Mouse (Mus musculus): ENCODE measurements around the gene Mapkap1. TPM values are rescaled to one million over a fixed set of nuclear protein-coding genes. Genes with fewer than 3 reads are reported as not detected.

Gene Mapkap1
- total and polyA plus RNA-seq, 2 experiments, result 25.4 to 35.1 TPM

DNA sequence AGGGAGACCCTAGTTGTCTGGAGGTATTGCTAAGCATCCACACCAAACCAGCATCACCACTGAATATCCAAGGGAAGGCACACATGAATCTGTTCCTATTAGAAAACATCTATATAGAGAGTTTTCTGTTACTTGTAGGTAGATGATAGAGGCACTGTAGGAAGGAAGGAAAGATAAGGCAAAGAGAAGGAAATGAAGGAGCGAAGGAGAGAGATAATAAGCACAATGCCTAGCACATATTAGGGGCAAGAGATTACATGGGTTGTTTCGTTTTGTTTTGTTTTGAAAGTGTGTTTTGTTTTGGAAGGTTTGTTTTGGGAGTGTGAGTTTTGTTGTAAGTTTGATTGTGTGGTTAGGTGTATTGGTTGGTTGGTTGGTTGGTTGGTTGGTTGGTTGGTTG lies 27.6 kb upstream of the Mapkap1 start:
- Histone ChIP-seq H3K9ac (ENCODE audit: low read depth, low read length) (no peak overlapping the region), H3K27ac (replicated peaks; ENCODE audit: insufficient read depth, low read depth, low read length) (no peak overlapping the region), H3K27me3 (ENCODE audit: control insufficient read depth, insufficient read depth, low read length) (no peaks in the 10 kb centered on the region), H3K4me3 (ENCODE audit: insufficient read depth, low read depth, low read length) (no peak overlapping the region), H3K79me2 (ENCODE audit: control insufficient read depth, insufficient read depth, low read length) (no peaks in the 10 kb centered on the region), H3K4me1 (ENCODE audit: control insufficient read depth, insufficient read depth, low read length) (no peaks in the 10 kb centered on the region), H3K36me3 (ENCODE audit: control insufficient read depth, insufficient read depth, low read length) (no peaks in the 10 kb centered on the region)
- TF ChIP-seq POLR2A (IDR thresholded peaks at IDR 0.05; ENCODE audit: extremely low read depth, insufficient read depth, low read length) (no peak), CTCF (IDR thresholded peaks at IDR 0.05; ENCODE audit: low read depth, low read length) (no peak)
- WGBS, result 83% methylated on average over 2 of the region's 2 CpGs
- DNase-seq (ENCODE audit: extremely low read depth, low read depth, low spot score), result no peak

- H3K27ac ChIP-seq (replicated peaks; ENCODE audit: insufficient read depth, low read depth, low read length), result no peak overlapping the region
- no peaks in the 10 kb centered on the region for H3K79me2 ChIP-seq (ENCODE audit: control insufficient read depth, insufficient read depth, low read length)
- no peaks in the 10 kb centered on the region for H3K27me3 ChIP-seq (ENCODE audit: control insufficient read depth, insufficient read depth, low read length)
- no peak for DNase-seq (ENCODE audit: extremely low read depth, low read depth, low spot score)
- H3K4me3 ChIP-seq (ENCODE audit: insufficient read depth, low read depth, low read length), result no peak overlapping the region
- no peak overlapping the region for H3K9ac ChIP-seq (ENCODE audit: low read depth, low read length)
- no peaks in the 10 kb centered on the region for H3K4me1 ChIP-seq (ENCODE audit: control insufficient read depth, insufficient read depth, low read length)
- no peak for TF ChIP-seq POLR2A (IDR thresholded peaks at IDR 0.05; ENCODE audit: extremely low read depth, insufficient read depth, low read length)
- no peak for TF ChIP-seq CTCF (IDR thresholded peaks at IDR 0.05; ENCODE audit: low read depth, low read length)
- no peaks in the 10 kb centered on the region for H3K36me3 ChIP-seq (ENCODE audit: control insufficient read depth, insufficient read depth, low read length)
- 78% methylated on average over 4 of the region's 4 CpGs for WGBS
Observed at GRCm38 (mm10) chr2:34399535-34399934, 7.0 kb upstream of the Mapkap1 start.

GRCm38 (mm10) chr2:34407596-34407995 lies 1.0 kb downstream of the Mapkap1 start:
- no peak overlapping the region for H3K27ac ChIP-seq (replicated peaks; ENCODE audit: insufficient read depth, low read depth, low read length)
- H3K4me1 ChIP-seq (ENCODE audit: control insufficient read depth, insufficient read depth, low read length), result peaks cover 6% of the 10 kb centered on the region
- H3K36me3 ChIP-seq (ENCODE audit: control insufficient read depth, insufficient read depth, low read length), result no peaks in the 10 kb centered on the region
- WGBS, result 20% methylated on average over 7 of the region's 7 CpGs
- peak overlapping the region; percentile 96 for H3K4me3 ChIP-seq (ENCODE audit: insufficient read depth, low read depth, low read length)
- peaks cover 34% of the 10 kb centered on the region; the same call in 1 of the 2 replicates for H3K79me2 ChIP-seq (ENCODE audit: control insufficient read depth, insufficient read depth, low read length)
- TF ChIP-seq POLR2A (IDR thresholded peaks at IDR 0.05; ENCODE audit: extremely low read depth, insufficient read depth, low read length) (no peak), CTCF (IDR thresholded peaks at IDR 0.05; ENCODE audit: low read depth, low read length) (no peak)
- H3K27me3 ChIP-seq (ENCODE audit: control insufficient read depth, insufficient read depth, low read length), result no peaks in the 10 kb centered on the region
- DNase-seq (ENCODE audit: extremely low read depth, low read depth, low spot score), result peak; percentile 16
- 0 out of 2 replicates have a peak overlapping the region, but pooled peaks have one; percentile 10 for H3K9ac ChIP-seq (ENCODE audit: low read depth, low read length)

DNA sequence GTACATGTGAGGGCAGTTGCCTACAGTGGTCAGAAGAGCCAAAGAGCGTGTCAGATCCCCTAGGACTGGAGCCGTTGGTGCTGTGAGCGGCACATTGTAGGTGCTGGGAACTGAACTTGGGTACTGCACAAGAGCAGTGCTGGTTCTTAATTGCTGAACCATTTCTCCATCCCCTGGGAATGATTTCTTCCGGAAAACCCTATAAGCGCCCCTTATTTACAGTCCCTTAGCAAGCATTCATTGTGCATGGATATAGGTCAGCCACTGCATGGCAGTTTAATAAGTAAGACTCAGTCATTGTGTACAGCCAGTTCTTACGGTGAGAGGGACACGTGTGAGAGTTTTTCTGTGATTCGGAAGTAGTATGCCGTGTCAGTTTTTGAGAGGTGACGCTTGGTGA lies 1.8 kb downstream of the Mapkap1 start:
- Histone ChIP-seq H3K4me3 (ENCODE audit: insufficient read depth, low read depth, low read length) (no peak overlapping the region), H3K36me3 (ENCODE audit: control insufficient read depth, insufficient read depth, low read length) (peaks cover 2% of the 10 kb centered on the region; the same call in 1 of the 2 replicates), H3K27me3 (ENCODE audit: control insufficient read depth, insufficient read depth, low read length) (no peaks in the 10 kb centered on the region), H3K9ac (ENCODE audit: low read depth, low read length) (no peak overlapping the region), H3K79me2 (ENCODE audit: control insufficient read depth, insufficient read depth, low read length) (peaks cover 39% of the 10 kb centered on the region; the same call in 1 of the 2 replicates), H3K4me1 (ENCODE audit: control insufficient read depth, insufficient read depth, low read length) (peaks cover 6% of the 10 kb centered on the region), H3K27ac (replicated peaks; ENCODE audit: insufficient read depth, low read depth, low read length) (no peak overlapping the region)
- 97% methylated on average over 10 of the region's 10 CpGs for WGBS
- no peak for DNase-seq (ENCODE audit: extremely low read depth, low read depth, low spot score)
- TF ChIP-seq CTCF (IDR thresholded peaks at IDR 0.05; ENCODE audit: low read depth, low read length), result no peak

DNA sequence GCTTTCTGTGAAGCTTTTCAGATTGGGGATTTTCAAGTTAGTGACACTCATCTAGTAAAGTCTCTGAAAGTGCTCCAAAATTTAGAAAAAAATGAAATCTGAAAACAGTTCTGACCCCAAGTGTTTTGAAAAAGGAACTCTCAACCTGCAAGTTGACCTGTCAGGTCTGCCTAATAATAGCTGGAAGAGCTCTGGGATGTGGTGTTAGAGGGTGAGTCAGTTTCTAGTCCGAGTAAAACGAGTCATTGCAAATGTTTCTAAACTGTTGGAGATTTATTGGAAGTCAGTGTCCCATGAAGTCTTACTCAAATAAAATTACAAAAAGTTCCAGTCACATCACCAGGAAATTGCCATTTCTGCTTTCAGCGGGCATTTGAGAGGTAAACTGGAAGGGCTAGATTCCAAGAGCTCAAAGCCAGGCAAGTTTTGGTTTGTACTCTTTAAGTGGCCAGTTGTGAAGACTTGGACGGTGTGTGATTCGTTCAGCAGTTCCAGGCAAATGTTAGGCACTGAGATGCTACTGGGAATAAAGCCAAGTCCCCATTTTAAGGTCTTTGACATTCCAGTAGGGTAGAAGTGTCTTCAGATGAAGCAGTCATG lies 3.3 kb downstream of the Mapkap1 start:
- peak; percentile 30 for DNase-seq (ENCODE audit: extremely low read depth, low read depth, low spot score)
- Histone ChIP-seq H3K27ac (replicated peaks; ENCODE audit: insufficient read depth, low read depth, low read length) (no peak overlapping the region), H3K27me3 (ENCODE audit: control insufficient read depth, insufficient read depth, low read length) (no peaks in the 10 kb centered on the region), H3K79me2 (ENCODE audit: control insufficient read depth, insufficient read depth, low read length) (peaks cover 42% of the 10 kb centered on the region; the same call in 1 of the 2 replicates), H3K36me3 (ENCODE audit: control insufficient read depth, insufficient read depth, low read length) (peaks cover 2% of the 10 kb centered on the region; the same call in 1 of the 2 replicates), H3K9ac (ENCODE audit: low read depth, low read length) (no peak overlapping the region), H3K4me1 (ENCODE audit: control insufficient read depth, insufficient read depth, low read length) (peaks cover 9% of the 10 kb centered on the region), H3K4me3 (ENCODE audit: insufficient read depth, low read depth, low read length) (no peak overlapping the region)
- no peak for TF ChIP-seq POLR2A (IDR thresholded peaks at IDR 0.05; ENCODE audit: extremely low read depth, insufficient read depth, low read length)
- TF ChIP-seq CTCF (IDR thresholded peaks at IDR 0.05; ENCODE audit: low read depth, low read length), result no peak
- 51% methylated on average over 5 of the region's 5 CpGs for WGBS

DNA sequence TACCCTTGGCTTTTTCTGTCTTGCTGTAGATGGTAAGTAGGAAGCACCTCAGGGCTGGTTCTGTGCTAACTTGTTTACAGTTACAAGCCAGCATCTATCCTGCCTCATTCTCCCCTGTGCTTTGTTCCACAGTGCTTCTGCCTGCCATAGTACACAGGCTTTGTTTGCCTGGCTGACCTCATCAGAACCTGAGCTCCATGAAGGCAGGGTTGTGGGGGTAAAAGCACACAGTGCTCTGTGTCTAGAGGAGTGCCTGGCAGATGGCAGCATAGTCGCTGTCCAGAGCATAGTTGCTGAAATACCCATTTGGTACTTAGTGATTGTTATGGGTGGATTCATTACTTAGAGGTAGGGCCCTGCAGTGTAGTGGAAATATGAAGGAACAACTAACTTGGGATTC lies 13.7 kb downstream of the Mapkap1 start:
- Histone ChIP-seq H3K4me1 (ENCODE audit: control insufficient read depth, insufficient read depth, low read length) (no peaks in the 10 kb centered on the region; the same call in 1 of the 2 replicates), H3K27me3 (ENCODE audit: control insufficient read depth, insufficient read depth, low read length) (no peaks in the 10 kb centered on the region), H3K27ac (replicated peaks; ENCODE audit: insufficient read depth, low read depth, low read length) (no peak overlapping the region), H3K9ac (ENCODE audit: low read depth, low read length) (no peak overlapping the region), H3K79me2 (ENCODE audit: control insufficient read depth, insufficient read depth, low read length) (peaks cover 11% of the 10 kb centered on the region; the same call in 1 of the 2 replicates), H3K36me3 (ENCODE audit: control insufficient read depth, insufficient read depth, low read length) (0 out of 2 replicates have a peak, but pooled peaks cover 1% of the 10 kb centered on the region), H3K4me3 (ENCODE audit: insufficient read depth, low read depth, low read length) (no peak overlapping the region)
- TF ChIP-seq POLR2A (IDR thresholded peaks at IDR 0.05; ENCODE audit: extremely low read depth, insufficient read depth, low read length), result no peak
- TF ChIP-seq CTCF (IDR thresholded peaks at IDR 0.05; ENCODE audit: low read depth, low read length), result no peak
- 24% methylated on average over 1 of the region's 1 CpGs for WGBS
- DNase-seq (ENCODE audit: extremely low read depth, low read depth, low spot score), result peak; percentile 13

Data from liver, adult 2 months (tissue).